Mouse (Mus musculus) B cell, adult 2 months (primary cell): Measurements from ENCODE around the gene Nkx2-3.

Experiments used
- DNase-seq, 2 experiments: peaks; one replicate each; pipeline ENCODE4 v3.0.0; 2022

The Nkx2-3 gene

GRCm38 (mm10) chr19:43619916-43620479 lies 7.9 kb downstream of the Nkx2-3 start:
- no peak for DNase-seq

GRCm38 (mm10) chr19:43623913-43624312 lies 11.8 kb downstream of the Nkx2-3 start:
- peak; percentile 75 to 78 for DNase-seq

- DNase-seq: no peak
Observed at GRCm38 (mm10) chr19:43626160-43626559, 14.0 kb downstream of the Nkx2-3 start.

DNA sequence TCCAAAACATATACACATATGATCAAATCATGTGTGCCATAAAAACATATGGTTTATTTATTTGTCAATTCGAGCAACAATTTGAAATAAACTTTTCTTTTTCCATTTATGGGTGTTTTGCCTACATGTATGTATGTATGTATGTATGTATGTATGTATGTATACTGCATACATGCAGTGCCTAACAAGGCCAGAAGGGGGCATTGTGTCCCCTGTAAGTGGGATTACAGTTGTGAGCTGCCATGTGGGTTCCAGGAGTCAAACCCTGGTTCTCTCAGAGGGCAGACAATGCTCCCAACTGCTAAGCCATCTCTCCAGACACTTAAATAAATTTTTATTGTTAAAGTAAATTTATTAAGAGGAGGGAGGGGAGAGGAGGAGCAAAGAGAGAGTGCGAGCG lies 15.2 kb downstream of the Nkx2-3 start:
- DNase-seq: no peak

DNA sequence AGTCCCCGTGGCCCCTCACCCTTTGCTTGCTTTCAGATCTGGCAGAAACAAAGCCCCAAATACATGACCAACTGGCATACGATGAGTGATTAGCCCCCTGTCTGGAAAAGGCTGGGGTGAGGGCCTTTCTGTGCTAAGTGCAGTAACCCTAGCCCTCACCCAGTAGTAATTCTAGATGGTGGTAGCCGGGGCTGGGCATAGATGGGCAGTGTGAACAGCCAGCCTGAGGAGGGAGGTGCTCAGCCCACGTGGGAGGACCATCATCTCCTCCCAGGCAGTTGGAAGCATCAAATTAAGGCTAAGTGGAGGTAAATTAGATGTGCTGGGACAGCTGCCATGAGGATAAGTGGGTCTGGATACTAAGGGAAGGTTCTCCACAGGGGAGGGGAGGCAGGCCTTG lies 17.0 kb downstream of the Nkx2-3 start:
- no peak for DNase-seq

- DNase-seq: peak; percentile 88 to 89
Observed at GRCm38 (mm10) chr19:43630466-43631251, 18.5 kb downstream of the Nkx2-3 start.

DNA sequence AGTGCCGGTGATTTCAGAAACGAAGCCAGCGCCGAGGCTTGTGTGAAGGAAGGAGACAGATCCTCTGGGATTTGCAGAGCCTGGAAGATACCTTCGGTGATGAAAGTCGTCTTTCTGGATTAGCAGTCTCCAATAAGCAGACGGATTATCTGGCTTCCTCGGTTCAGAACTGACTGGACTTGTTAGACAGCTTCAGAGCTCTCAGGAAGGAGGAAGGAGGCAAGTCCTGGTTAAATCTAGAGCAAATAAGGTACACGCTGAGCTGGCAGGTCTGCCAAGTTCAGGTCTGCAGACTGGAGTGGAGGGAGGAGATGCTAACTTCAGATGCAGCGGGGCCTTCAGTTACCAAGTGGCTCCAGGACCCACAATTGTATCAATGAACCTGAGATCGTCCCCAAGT lies 29.7 kb downstream of the Nkx2-3 start:
- no peak for DNase-seq

DNA sequence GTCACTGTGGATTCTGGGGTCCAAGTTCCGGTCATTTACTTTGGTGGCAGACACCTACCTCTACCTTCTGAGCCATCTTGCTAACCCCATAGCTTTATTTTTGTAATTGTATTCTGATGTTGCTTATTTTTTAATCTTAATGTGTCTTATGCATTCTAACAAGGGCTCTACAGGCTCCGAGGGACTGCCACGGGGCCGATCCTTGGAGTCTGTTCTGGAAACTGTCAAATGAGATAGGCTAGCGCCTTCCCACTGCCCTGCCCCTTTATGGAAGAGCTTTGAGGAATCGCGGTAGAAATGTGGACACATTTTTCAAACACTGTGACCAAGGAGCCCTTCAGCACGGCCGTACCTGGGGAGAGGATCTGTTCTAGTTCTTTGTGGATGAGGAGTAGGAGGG lies 30.7 kb downstream of the Nkx2-3 start:
- DNase-seq: no peak

DNA sequence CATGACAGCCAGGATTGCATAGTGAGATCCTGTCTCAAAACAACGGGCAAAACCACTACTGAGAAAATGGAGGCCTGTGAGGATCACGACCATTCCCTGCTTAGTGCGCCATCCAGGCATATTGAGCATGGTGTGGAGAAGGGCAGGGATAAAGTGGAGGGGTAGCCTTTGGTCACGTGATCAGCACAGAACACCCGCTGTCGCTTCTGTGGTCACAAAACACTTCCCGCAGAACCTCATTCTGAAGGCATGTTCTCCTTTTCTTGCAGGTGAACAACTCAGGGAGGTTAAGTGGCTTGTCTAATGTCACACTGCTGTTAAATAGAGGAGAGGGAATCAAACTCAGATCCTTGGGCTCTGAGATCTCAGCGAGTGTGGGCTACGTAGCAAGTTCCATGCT lies 33.4 kb downstream of the Nkx2-3 start:
- peak in 1 of 2 experiments; percentile 15 for DNase-seq

DNA sequence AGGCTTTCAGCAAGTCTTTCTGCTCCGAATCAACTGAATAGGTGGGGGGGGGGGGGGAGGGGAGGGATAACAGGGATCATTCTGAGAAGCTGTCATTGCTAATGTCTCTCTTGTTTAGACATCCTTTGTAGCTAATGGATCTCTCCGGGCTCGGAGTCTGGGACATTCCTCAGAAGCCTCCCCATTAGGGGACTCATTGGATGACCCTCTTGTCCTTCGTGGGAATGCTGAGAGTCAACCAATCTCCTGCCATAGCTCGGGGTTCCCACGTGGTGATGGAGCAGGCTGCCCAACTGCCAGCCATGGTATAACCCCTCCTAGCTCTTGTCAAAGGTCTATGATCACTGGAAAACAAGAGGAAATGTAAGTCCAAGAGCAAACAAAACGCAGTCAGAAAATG lies 34.7 kb downstream of the Nkx2-3 start:
- DNase-seq: no peak

DNA sequence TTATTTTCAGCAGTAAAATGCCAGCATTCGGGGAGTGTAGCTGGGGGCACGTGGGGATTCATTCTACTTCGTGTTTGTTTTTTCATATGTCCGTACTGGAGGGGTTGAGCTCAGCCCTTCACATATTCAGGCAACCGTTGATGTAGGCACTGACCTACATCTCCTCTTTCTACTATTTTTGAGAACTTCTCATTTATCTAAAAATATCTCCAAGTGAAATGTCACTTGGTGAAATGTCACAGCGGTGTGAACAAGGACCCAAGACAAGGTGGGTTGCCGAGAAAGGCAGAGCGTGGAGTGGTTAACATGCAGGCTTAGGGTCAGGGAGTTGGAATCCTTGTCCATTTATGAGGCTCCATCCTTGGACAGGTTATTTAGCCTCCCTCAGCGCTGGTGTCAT lies 35.1 kb downstream of the Nkx2-3 start:
- peak; percentile 36 to 43 for DNase-seq

DNA sequence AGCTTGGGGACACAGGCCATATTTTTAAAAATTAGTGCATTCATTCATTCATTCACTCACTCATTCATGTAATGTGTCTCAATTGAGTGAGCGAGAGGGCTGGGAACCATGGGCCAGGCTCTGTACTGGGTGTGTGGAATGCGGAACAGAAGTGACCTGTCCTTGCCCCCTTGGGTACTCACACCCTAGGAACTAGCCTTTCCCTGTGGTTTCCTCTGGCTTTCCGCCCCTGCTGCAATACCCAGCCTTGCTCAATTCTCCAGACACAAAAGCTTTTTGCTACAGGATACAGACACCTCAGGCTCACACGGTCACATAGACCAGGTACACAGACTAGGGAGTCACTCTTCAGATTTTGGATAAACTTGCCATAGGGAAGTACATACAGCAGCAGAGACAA lies 36.2 kb downstream of the Nkx2-3 start:
- DNase-seq: no peak

DNA sequence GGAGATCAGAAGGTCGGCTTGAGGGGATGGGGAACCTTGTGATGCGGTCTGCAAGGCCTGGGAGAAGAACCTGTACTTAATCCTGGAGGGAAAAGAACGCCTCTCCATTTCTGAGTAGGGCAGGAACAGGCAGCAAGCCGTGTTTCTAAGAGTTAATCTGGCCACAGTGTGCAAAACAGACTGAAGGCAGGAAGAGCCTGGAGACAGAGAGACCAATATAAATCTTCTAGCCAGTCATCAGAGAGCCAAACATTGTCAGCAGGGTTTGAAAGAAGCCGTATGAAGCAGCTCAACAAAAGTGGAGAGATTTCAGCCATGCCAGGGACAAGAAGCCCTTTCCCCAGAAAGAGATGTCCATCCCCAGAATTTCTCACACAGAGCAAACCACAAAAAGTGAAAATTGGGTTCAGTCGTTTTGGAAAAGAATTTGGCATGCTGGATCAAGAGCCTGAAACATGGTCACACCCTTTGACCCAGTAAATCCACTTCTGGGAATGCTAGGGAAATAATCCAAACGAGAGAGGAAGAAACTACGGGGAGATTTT lies 39.2 kb downstream of the Nkx2-3 start:
- no peak for DNase-seq

GRCm38 (mm10) chr19:43655735-43656492 lies 43.8 kb downstream of the Nkx2-3 start:
- peak; percentile 79 to 81 for DNase-seq

- DNase-seq: no peak
Observed at GRCm38 (mm10) chr19:43659632-43660031, 47.5 kb downstream of the Nkx2-3 start.

GRCm38 (mm10) chr19:43660774-43661173 lies 48.6 kb downstream of the Nkx2-3 start:
- no peak for DNase-seq

GRCm38 (mm10) chr19:43662176-43662967 lies 50.2 kb downstream of the Nkx2-3 start:
- no peak for DNase-seq

- DNase-seq: no peak
Observed at GRCm38 (mm10) chr19:43663471-43663870, 51.3 kb downstream of the Nkx2-3 start.
